Mouse (Mus musculus): ENCODE data around the gene Cdc34b.

DNA sequence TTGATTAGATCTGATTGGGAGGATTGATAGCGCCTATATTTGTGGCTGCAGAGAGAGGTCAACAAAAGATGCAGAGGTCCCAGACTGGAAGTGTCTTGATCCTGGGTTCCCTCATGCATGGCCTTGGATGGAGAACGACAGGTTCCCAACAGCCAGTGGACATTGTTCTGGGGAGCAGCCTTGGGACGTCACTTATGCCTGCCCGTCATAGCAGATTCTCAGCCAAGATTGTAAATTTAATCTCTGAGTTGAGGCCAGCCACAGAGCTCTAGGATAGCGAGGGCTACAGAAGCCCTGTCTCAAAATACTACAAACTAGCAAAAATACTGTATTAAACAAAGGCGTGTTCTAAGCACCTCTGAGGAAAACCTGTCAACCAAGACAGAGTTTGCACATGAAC lies 18.3 kb downstream of the Cdc34b start:
- TF ChIP-seq CTCF (conservative IDR thresholded peaks at IDR 0.05 in 1 of 2, IDR thresholded peaks at IDR 0.05 in 1 of 2; ENCODE audit: low read depth in 2 of 2, low read length in 2 of 2) = no peak
- no peak for TF ChIP-seq POLR2A (IDR thresholded peaks at IDR 0.05; ENCODE audit: low read depth, low read length)
- TF ChIP-seq CHD2 (IDR thresholded peaks at IDR 0.05; ENCODE audit: low read length) = no peak
- TF ChIP-seq MAX (IDR thresholded peaks at IDR 0.05; ENCODE audit: low read length) = no peak
- no peak for TF ChIP-seq RCOR1 (conservative IDR thresholded peaks at IDR 0.05; ENCODE audit: low read depth, low read length)
- no peak for TF ChIP-seq MYC (IDR thresholded peaks at IDR 0.05; ENCODE audit: low read depth, low read length)
- no peak for TF ChIP-seq ELF1 (IDR thresholded peaks at IDR 0.05; ENCODE audit: low read depth, low read length)
- TF ChIP-seq UBTF (IDR thresholded peaks at IDR 0.05; ENCODE audit: low read depth, low read length) = no peak
- no peak for TF ChIP-seq HCFC1 (IDR thresholded peaks at IDR 0.05; ENCODE audit: low read depth, low read length)
- no peak for TF ChIP-seq CHD1 (IDR thresholded peaks at IDR 0.05; ENCODE audit: low read depth, low read length)
- no peak for TF ChIP-seq NELFE (IDR thresholded peaks at IDR 0.05; ENCODE audit: low read depth, low read length)

Measured in CH12.LX (cell line).